Mouse (Mus musculus): Measurements from ENCODE around the gene 2610301B20Rik.

The 2610301B20Rik gene

DNA sequence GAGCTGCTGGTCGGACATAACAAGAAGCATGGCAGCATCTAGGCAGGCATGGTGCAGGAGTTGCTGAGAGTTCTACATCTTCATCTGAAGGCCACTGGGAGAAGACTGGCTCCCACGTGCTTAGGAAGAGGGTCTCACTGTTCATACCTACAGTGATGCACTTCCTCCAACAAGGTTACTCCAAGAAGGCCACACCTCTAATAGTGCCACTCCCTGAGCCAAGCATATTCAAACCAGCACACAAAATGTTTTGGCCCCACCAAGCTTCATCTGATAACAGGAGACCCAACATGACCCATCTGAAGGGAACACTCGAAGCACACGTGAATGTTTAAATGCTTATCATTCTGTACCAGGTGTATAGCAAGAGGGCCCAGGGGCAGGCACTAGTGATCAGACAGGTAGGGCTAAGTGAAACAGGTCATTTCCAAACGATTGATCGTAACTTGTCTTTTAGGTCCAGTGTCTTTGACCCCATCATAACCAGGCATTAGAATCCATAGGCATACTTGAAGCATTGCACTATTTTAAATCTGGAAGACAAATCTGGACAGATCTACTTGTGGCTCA lies 37.7 kb downstream of the 2610301B20Rik start:
- no peak for DNase-seq

DNA sequence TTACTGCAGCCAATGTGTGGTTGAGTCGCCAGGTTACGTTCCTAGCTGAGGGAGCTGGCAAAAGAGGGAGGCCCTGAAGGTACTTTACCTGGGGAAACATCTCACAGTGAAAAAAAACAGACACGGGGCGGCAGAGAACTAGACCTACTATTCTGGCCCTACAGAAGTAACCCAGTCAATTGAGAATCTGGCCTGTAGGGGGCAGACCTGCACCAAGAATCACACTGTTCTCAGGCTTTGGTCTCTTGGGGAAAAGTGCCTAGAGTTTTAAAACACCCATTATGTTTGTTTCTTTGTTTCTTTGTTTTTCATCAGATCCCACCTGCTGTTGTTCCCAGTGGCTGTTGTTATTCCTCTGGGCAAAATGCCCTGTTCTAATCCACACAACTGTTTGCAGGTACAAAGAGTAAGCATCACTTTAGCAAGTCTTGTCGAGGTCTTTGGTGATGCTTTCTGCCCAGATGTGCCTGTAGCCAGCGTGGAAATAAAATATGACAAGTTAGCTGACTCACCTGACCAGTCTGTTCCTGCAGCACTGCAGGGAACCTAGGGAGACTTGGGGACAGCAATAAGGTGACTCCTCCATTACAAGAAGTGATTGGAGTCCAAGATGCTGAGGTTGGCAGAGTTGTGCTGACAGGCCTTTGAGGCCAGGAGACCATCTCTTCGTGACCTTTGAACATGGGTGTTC lies 38.5 kb downstream of the 2610301B20Rik start:
- DNase-seq: peak; percentile 87

DNA sequence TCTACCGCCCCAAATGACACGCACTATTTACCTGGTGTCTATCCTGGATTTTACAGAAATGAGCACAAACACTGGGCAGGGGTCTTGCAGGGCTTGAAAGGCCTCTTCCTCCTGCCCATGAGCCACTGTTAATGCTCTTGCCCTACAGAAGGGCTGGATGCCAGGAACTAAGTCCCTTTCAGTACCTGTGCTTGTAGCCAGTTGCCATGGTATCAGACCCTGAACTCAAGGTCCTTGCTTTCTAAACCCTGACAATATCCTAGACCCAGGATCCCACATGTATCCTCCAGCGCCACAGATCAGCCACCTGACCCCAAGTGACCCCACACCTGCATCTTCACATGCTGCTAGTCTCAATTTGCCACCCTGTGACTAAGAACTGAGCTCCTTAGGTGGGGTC lies 39.1 kb downstream of the 2610301B20Rik start:
- no peak for DNase-seq

DNA sequence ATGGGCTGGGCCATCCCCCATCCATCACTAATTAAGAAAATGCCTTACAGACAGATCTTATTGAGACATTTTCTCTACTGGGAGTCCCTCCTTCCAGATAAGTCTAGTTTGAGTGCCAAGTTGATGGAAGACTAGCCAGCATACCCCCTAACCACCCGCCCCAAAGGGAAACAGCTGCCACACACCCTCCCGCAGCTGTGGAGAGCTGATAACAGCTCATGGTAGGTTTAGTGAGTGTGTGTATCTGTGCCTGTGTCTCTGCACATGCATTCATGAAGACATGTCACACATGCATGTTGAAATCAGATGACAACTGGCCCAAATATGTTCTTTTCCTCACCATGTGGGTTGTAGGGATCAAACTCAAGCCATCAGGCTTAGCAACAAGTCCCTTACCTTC lies 40.5 kb downstream of the 2610301B20Rik start:
- DNase-seq: no peak

DNA sequence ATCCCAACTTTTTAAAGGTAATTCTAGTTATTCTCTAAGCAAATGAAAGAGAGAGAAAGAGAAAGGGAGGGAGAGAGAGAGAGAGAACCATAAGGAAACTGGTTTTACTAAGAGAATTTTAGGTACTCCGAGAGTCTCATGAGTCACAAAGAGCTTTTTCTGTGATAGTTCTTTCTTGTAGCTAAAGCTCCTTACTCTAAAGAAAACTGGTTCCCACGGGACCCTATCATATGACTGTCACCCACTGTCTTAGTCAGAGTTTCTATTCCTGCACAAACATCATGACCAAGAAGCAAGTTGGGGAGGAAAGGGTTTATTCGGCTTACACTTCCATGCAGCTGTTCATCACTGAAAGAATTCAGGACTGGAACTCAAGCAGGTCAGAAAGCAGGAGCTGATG lies 41.0 kb downstream of the 2610301B20Rik start:
- no peak for DNase-seq

DNA sequence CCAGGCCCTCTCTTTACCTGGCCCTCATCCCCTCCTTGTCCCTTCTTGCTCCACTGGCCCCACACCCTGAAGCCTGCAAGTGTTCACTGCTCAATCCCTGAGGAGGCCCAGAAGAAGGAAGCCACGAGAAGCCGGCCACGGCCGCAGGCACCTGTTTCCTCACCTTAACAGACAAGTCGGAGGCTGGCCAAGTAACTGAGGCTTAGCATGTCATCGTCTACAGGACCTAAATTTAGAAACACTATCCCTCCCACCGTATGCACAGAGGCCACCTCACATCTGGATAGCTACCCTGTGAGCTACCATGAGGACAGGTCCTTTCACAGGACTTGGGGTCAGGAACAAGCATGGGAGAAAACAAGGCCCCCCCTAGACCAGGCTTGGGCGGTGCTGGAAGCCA lies 44.1 kb downstream of the 2610301B20Rik start:
- no peak for DNase-seq

DNA sequence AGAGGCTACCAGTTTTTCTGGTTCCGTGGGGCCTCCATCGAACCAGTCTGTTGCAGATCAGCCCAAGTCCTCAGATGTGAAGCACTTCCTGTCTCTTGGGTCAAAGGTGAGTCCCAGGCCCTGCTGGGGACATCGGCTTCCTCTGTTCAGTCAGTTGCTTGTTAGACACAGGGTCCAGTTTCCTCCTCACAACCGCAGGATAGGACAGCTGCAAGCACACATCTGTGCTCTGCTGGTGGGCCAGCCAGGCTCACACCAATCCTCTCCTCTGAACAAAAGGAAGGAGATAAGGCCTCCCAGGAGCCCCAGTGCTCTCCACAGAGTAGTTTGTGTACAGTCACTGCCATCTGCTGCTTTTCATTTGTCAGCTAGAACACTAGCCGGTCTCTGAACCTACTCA lies 44.8 kb downstream of the 2610301B20Rik start:
- no peak for DNase-seq

DNA sequence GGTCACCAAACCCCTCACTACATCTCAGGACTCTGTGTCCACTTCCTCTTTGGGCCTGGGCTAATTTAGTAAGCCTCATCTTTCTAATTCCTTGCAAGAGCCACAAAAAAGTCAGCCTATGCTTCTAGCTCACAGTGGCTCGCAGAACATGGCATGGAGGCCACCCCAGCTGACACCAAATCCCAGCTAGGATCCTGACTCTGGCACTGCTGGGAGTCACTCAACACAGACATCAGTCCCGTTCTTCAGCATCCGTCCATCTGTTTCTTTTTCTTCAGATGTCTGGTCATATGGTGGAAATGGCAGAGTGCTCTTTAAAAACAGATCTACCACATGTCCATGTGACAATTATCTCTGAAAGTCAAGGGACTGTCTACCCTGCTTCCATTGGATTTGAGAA lies 45.2 kb downstream of the 2610301B20Rik start:
- DNase-seq: no peak

DNA sequence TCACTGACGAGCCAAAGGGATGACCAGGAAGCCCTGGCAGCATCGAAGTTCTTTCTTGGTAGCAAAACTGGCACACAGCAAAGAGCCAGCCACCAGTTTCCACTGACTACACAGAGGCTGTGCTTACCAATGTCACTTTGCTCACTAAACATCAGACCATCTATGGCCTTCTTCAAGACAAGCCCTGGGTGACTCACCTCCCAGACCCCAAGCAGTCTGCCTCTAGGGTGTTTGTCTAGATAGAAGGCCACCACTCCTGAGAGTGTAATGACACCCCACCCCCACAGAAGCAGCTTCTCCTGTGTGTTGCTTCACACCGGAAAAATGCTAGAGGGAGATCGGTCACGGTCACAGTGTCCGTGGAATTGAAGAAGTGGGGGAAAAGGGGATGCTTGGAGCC lies 45.7 kb downstream of the 2610301B20Rik start:
- no peak for DNase-seq

DNA sequence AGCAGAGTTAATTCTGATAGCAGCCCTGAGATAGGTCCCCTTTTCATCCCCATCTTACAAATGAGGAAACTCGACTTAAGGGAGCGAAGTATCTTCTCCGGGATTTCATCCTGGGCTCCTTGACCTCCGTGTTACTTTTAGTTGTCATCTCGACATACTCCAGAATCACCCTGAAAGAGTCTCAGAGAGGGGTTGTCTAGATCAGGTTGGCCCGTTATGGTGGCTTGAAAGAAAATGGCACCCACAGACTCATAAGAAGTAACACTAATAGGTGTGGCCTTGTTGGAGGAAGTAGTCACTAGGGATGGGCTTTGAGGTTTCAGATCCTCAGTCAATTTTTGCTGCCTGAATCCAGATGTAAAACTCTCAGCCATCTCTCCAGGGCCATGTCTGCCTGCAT lies 46.3 kb downstream of the 2610301B20Rik start:
- DNase-seq: no peak

DNA sequence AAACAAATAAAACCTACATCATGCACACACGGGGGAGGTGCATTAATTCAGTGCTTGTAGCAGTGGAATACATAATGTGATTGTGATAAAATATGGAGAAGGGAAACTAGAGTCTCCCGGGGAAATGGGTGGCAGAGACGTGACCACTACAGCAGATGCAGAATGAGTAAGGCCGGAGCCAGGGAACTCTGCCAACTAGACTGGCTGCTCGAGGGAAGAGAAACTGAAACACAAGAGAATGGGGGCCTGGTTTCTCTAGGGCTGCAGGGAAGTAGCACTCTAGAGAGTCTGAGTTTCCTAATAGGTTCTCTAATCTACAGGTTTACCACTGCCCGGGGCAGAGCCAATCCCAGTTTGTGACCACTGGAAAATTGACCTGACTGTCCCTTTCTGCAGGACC lies 48.9 kb downstream of the 2610301B20Rik start:
- DNase-seq: no peak

DNA sequence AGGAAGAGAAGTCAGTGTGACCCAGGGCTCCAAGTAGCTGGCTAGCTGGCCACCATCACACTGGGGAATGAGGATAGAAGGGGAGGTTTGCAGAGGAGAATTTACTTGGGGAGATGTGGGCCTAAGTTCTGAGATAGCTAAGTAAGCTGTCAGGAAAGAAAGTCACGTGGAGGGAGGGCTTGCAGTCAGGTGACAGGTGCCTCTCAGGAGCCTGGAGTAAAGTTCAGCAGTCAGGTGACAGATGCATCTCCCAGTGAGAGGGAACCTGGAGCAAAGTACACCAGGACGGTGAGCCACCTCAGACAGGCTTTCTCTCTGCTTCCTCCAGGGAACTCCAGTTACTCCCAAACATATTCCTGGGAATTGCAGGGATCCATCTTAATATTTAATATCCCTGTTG lies 49.8 kb downstream of the 2610301B20Rik start:
- no peak for DNase-seq

DNA sequence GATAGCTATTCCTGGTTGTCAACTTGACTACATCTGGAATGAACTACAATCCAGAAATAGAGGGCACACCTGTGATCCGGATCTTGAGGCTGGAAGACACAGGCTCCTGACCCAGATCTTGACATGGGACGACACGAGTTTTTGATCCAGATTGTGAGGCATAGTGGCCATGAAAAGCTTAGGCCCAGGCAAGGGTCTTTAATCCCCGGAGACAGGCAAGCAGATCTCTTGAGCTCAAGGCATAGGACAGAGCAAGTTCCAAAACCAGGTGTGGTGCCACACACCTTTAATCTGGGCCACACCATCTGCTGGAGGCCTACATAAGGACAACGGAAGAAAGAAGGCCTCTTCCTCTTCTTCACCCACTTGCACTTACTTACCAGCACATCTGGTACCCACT lies 50.2 kb downstream of the 2610301B20Rik start:
- DNase-seq: no peak

DNA sequence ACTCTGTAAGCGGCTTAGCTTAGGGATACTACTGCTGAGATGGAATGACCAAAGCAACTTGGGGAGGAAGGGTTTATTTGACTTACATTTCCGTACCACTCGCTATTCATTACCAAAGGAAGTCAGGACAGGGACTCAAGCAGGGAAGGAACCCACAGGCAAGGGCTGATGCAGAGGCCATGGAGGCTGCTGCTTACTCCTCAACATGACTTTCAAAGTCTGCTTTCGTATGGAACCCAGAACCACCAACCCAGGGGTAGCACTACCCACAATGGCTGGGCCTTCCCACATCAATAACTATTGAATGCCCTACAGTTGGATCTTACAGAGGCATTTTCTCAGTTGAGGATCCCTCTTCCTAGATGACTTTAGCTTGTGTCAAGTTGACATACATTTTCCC lies 52.1 kb downstream of the 2610301B20Rik start:
- no peak for DNase-seq

DNA sequence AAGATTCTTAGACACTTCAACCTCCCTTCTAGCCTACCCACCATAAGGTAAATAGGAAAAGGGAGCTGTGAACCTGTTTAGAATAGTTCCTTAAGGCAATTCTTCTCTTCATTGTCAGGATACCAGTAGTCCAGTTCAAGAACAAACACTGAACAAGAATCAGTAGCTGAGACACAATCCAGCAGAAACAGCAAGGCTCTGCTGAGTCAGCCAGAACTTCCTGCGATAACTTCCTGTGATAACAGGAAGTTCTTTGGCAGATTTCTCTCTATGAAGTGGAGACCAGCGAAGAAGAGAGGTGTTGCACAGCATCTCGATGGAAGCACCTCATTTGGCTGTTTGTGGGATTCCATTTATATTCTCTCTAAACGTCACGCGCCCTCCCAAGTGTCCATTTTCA lies 53.9 kb downstream of the 2610301B20Rik start:
- no peak for DNase-seq

DNA sequence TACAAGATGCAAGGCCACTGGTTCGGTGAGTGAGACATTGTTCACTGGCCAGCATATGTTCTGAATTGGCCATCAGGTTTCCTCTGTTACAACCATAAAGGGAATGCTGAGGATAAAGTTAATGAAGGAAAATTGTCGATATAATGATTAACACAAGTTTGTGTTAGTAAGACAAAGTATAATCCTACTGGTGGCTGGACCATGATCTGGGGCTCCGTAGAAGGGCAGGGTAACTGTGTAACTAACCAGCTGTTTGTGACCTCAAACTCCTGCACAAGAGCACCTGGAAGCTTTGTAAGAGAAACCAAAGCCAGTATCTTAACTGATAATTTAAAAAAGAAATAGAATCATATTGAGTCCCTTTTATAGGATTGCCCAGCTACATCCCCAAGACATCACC lies 55.4 kb downstream of the 2610301B20Rik start:
- no peak for DNase-seq

DNA sequence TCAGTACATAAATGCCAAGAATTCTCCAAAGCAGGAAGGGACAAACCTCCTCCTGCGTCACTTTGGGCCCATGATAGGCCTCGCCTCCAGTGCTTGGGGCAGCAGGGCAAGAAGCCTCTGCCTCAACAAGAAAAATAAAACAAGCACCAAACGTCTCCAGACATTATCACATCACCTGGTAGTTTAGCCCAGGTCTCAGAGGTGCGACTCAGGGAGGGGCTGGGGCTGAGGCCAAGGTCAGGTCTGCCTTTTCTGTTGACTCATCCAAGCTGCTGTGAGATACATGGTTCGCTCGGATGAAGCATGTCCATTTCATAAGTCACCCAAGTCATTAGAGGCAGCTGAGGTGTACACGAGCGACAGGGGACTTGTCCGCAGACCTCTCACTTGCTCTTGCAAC lies 56.7 kb downstream of the 2610301B20Rik start:
- DNase-seq: no peak

DNA sequence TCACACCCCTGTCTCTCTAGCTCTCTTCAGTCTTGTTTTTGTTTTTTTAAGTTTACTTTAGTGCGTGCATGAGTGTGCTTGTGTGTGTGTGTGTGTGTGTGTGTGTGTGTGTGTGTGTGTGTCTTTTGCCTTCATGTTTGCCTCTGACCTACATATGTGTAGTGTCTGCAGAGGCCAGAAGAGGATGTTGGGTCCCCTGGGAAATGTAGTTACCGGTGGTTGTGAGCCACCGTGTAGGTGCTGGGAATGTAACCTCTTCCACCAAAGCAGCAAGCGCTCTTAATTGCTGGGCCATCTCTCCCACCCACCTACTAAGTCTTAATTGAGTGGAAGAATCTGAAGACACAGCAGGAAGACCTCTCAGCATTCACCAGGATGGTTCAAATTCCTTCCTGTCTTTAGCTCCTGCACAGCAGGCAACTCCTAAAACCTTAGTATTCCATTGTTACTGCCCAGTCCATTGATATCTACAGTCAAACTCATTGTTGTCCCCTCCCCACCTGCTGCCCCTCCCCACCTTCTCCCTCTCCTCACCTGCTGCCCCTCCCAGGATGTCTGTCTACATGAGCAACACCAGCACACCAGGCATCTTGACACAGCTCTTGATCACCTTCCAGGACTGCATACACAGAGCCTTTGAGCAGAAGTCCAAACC lies 57.9 kb downstream of the 2610301B20Rik start:
- no peak for DNase-seq

DNA sequence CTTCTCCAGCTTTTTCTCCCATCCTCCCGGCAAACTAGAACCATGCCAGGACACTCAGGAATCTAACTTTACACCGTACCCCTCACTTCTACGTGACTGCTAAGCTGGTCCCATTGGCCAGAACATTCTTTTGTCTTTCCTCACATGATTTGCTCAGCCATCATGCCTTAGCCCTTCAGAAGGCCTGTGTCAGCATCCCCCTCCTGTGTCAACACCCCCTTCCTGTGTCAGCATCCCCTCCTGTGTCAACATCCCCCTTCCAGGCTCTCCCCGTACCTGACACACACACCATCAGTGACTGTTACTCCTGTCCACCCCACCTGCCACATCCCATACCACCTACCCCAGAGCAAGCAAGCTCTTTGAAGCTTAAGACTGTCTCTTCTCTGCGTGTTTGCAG lies 58.5 kb downstream of the 2610301B20Rik start:
- no peak for DNase-seq

DNA sequence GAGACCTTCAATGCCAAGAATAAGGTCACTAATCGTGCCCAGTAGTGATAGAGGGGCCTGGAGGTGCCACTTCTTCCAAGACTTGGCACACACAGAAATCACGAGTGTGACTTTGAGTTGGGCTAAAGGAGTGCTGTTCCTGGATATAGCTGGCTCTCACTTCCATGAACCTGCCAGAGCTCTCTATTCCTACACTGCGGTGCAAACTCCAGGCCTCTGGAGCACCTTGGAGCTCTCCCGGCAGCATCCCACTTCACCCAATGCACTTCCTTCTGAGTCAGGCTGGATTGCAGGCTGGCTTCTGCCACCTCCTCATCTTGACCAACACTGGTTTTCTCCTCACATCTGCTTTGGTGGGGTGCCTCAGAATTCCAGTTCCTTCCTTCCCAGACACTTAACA lies 62.5 kb downstream of the 2610301B20Rik start:
- DNase-seq: no peak

Measured in retina, postnatal 1 day (tissue).